Mouse (Mus musculus) gastrocnemius, postnatal 25 days (tissue): ENCODE data around the gene Trim34a. TPM values are rescaled to one million over a fixed set of nuclear protein-coding genes. Genes with fewer than 3 reads are reported as not detected.
A peak's percentile ranks its signal among the peaks of the same experiment; 100 is the strongest.
"Not testable (repeated sequence)": the region's sequence is repeated elsewhere in the genome, so short reads cannot be mapped to it uniquely, and the experiment has no call there.

Experiments
- DNase-seq: peaks from one replicate; pipeline ENCODE4 v3.0.0; 2022
- long read RNA-seq, 2 experiments: library from polyadenylated mRNA; stranded (forward); transcript quantifications; one replicate each; pipeline ENCODE4 v2.0.0; 2021
- total RNA-seq, 2 experiments: library from RNA; stranded (reverse); gene quantifications; 1 replicate in 1 of 2; 2 replicates in 1 of 2; pipeline ENCODE4 v1.2.3; 2021

The Trim34a gene
- total RNA-seq: 1 to 10 TPM; 1.0 to 1.6 TPM
- long read RNA-seq, experiment 1, partial matches to known transcripts: 0 of 1 reads
- long read RNA-seq, experiment 1, other reads (novel, unspliced or antisense): 0 of 1 reads
- long read RNA-seq, experiment 2, partial matches to known transcripts: 0 of 1 reads
- long read RNA-seq, experiment 2, other reads (novel, unspliced or antisense): 0 of 1 reads

- peak; percentile 31 for DNase-seq
Observed at GRCm38 (mm10) chr7:104244287-104245181, at the start of gene Trim34a. Trim34a (plus strand) TSS chr7:104244457.

- DNase-seq: no peak
Observed at GRCm38 (mm10) chr7:104195885-104196284, 48.4 kb upstream of the Trim34a start, which contains the start of gene Olfr649. Olfr649 (minus strand) TSS chr7:104195985.

DNA sequence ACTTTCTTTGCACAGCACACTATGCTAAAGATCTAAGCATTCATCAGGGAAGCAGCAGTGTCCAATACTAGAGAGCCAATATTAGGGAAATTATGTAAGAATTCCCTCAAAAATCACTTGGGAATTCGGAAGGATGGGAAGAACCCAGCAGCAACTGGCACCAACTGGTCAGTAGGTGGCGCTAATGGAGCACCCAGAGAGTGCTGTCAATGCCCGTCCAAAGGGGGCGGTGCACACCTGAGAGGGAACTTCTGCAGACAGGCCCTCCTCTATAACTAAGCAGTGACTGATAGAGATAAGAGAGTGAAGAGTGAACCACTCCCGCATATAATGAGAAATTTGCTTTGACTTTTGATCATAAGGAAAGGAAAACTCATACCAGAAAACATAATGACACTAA, 44.4 kb upstream of the Trim34a start:
- DNase-seq: peak; percentile 29

DNA sequence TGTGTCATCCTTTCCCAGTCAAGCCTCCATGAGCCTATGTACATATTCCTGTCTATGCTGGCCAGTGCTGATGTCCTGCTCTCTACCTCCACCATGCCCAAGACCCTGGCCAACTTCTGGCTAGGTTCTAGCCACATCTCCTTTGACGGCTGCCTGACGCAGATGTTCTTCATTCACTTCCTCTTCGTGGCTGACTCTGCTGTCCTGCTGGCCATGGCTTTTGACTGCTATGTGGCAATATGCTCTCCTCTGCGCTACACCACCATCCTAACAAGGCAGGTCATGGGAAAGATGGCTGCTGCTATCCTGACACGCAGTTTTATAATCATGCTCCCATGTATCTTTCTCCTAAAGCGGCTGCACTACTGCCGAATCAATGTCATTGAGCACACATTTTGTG, 38.1 kb upstream of the Trim34a start:
- no peak for DNase-seq

GRCm38 (mm10) chr7:104216011-104216535, 28.2 kb upstream of the Trim34a start:
- DNase-seq: no peak

GRCm38 (mm10) chr7:104217881-104218280, 26.4 kb upstream of the Trim34a start:
- no peak for DNase-seq

- DNase-seq: peak; percentile 63
Observed at GRCm38 (mm10) chr7:104218701-104219569, 25.3 kb upstream of the Trim34a start, which contains the start of gene Trim6. Trim6 (plus strand) TSS chr7:104218793.

GRCm38 (mm10) chr7:104231203-104231602, 13.1 kb upstream of the Trim34a start:
- DNase-seq: no peak

DNA sequence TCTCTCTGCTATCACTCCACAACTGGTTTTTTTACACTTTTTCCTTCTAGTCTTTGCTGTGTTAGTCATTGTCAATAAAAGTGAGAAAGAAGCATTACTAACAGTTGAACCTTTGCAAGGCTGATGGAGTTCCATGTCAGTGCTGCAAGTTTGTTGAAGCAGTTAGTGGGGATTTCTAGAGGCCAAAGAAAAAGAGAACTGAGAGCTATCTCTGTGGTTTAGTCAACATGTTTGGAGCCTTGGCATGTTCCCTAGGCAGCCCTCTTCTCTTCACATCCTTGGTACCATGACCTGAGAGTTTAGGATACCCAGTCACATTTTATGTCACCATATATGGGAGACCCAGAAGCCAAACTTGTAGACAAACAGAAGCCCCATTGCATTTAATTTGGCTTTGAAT, 3.4 kb upstream of the Trim34a start:
- no peak for DNase-seq

DNA sequence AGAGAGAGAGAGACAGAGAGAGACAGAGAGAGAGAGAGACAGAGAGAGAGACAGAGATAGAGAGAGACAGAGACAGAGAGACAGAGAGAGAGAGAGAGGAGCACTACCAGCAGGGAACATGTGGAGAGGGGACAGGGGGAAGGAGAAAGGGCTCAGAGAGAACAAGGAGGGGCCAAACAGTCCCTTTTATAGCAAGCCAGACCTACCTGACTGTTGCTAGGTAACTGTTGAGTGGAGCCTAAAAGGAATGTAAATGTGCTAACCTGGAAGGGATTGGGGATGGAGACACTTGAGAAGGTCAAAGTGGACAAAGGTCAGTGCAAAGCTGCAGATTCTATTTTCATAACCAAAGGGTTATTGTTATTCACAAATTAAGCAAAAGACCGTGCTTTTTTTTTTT, 641 bp upstream of the Trim34a start:
- DNase-seq: no peak

DNA sequence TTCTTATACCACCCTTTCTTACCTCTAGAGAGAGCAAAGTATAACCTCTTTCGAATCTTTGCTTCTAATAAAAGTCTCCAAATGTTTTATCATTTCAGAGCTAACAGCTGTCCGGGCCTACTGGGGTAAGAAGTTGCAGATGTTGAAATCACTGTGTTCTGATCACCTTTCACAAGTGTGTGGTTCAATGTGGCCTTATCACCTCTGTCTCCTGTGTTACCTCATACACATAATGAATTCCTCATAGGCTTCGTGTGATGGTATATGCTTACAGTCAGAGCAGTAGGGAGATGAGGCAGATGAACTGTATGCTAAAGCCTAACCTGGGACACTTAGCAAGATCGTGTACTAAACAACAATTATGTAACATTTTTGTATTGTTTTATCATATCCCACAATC, 16.1 kb downstream of the Trim34a start:
- not testable (repeated sequence) for DNase-seq

- DNase-seq: not testable (repeated sequence)
Observed at GRCm38 (mm10) chr7:104265335-104265734, 21.1 kb downstream of the Trim34a start.

- not testable (repeated sequence) for DNase-seq
Observed at GRCm38 (mm10) chr7:104279361-104279760, 35.1 kb downstream of the Trim34a start.

- not testable (repeated sequence) for DNase-seq
Observed at GRCm38 (mm10) chr7:104287576-104288443, 43.6 kb downstream of the Trim34a start, which contains the start of gene Trim5. Trim5 (minus strand) TSS chr7:104288094.

GRCm38 (mm10) chr7:104290641-104291040, 46.4 kb downstream of the Trim34a start:
- no peak for DNase-seq

DNA sequence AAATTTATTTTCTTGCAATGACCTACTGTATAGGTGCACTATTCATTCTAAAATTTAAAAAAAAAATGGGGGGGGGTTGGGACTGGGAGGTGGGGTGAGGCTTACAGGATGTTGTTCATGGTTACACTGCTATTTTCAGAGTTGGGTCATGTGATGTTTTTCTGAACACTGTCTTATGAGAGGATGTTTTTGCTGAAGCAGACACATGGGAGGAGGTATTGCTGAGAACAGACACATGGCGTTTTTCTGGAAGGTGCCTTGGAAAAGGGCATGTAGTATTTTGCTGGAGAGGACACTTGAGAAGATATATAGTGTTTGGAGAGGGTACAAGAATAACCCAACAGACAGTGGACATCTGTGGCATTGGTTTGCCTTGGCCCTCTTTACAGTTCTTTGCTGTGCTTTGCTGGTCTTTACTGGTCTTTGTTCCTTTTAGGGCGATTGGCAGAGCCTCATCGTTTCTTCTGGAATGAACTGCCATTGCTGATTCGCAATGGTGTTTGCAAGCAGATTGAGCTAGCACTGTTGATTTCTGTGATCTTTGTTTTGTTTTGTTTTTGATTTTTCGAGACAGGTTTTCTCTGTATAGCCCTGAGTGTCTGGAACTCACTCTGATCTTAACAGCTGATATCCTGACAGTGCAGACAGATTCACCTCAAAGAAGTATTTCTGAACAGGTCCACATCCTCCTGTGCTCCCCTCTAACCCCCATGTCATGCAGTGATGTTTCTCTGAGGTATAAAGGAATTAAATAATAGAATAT, 47.6 kb downstream of the Trim34a start:
- no peak for DNase-seq
